In the genomic region with DNA sequence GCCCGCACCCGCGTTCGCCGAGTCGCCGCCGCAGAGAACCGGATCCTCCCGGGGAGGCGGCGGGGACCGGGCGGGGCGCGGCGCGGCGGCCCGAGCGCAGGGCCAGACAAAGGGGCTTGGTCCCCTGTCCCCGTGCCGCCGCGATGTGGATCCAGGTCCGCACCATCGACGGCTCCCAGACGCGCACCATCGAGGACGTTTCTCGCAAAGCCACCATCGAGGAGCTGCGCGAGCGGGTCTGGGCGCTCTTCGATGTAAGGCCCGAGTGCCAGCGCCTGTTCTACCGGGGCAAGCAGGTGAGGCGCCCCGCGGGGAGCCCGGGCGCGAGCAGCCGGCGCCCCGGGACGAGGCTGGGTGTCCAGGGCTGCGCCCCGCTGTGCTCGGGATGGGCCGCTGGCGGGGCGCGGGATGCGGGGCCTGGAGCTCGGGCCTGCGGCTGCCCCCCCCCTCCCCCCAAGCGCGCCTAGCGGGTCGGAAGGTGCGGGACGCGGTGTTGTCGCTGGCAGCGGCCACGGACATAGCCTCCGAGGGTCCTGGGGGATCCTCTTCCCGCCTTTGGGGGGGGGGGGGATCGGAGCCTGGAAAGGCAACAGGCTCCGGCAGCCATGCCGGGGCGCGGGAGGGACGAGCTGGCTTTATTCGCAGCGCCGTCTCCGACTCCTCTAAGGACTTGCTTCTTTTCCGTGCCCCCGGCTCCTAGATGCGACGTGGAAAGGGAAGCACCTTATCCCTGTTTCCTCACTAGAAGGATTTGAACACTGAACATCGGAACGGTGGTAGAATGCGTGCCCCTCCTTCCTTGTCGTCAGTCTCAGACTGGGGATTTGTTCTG, we compare ENCODE assay signal across 8 mouse cellular contexts. TPM values are rescaled to one million over a fixed set of nuclear protein-coding genes. Genes with fewer than 3 reads are reported as not detected.
A peak's percentile ranks its signal among the peaks of the same experiment; 100 is the strongest.
DNase-seq lines count a peak whose midpoint lies in the region; ATAC-seq and TF ChIP-seq lines count a peak whose summit lies in the region.
"Had no signal": no experiment of that assay in that cellular context is flagged by ENCODE, and none has a peak within 500 bp of the region (broad histone marks: within the 10 kb centered on the region; RNA-seq: fewer than 3 reads in every experiment).

No protein-coding gene starts in this region.

- H3K79me2 ChIP-seq in macrophage (ENCODE audit: inconsistent target): peaks cover 50% of the 10 kb centered on the region

- no peak for TF ChIP-seq CTCF in bone marrow macrophage, adult 2 months (IDR thresholded peaks at IDR 0.05; ENCODE audit: low read depth, low read length)
- TF ChIP-seq CTCF in intestine, postnatal 0 days (IDR thresholded peaks at IDR 0.05; ENCODE audit: low read depth): no peak

- peak overlapping the region; percentile 81 for H3K27ac ChIP-seq in bone marrow macrophage, adult 2 months (ENCODE audit: insufficient read depth, low read depth, low read length)
- H3K27ac ChIP-seq in forebrain, embryonic 10.5 days: peak overlapping the region; percentile 98
- peak overlapping the region; percentile 92 for H3K27ac ChIP-seq in intestine, postnatal 0 days (ENCODE audit: low read depth, low read length)
- H3K27ac ChIP-seq in macrophage: peak overlapping the region; percentile 76

- H3K36me3 ChIP-seq in forebrain, embryonic 10.5 days (replicated peaks): peaks cover 13% of the 10 kb centered on the region
- H3K36me3 ChIP-seq in intestine, postnatal 0 days (ENCODE audit: control insufficient read depth, insufficient read depth): no peaks in the 10 kb centered on the region
- H3K36me3 ChIP-seq in macrophage (ENCODE audit: inconsistent target): no peaks in the 10 kb centered on the region

- peak; percentile 51 for ATAC-seq in intestine, postnatal 0 days

- H3K4me3 ChIP-seq in bone marrow macrophage, adult 2 months (ENCODE audit: insufficient read depth, low read length): peak overlapping the region; percentile 100
- H3K4me3 ChIP-seq in forebrain, embryonic 10.5 days: peak overlapping the region; percentile 80
- peak overlapping the region; percentile 96 for H3K4me3 ChIP-seq in intestine, postnatal 0 days (ENCODE audit: low read depth, low read length)
- peak overlapping the region; percentile 77 for H3K4me3 ChIP-seq in macrophage (ENCODE audit: inconsistent target)

- TF ChIP-seq POLR2A in bone marrow macrophage, adult 2 months (IDR thresholded peaks at IDR 0.05; ENCODE audit: borderline replicate concordance, low read depth, low read length): no peak

- H3K27me3 ChIP-seq in forebrain, embryonic 10.5 days (ENCODE audit: poor library complexity, severe bottlenecking): no peaks in the 10 kb centered on the region
- no peaks in the 10 kb centered on the region for H3K27me3 ChIP-seq in intestine, postnatal 0 days (replicated peaks; ENCODE audit: control insufficient read depth, insufficient read depth, low read length)

- H3K4me2 ChIP-seq in intestine, postnatal 0 days (replicated peaks; ENCODE audit: low read depth): peak overlapping the region; percentile 80

- H3K9me3 ChIP-seq in forebrain, embryonic 10.5 days: no peaks in the 10 kb centered on the region
- H3K9me3 ChIP-seq in intestine, postnatal 0 days (ENCODE audit: control insufficient read depth): no peaks in the 10 kb centered on the region

- peak; percentile 18 for DNase-seq in urinary bladder, postnatal 14 days (ENCODE audit: low spot score)
- DNase-seq in urinary bladder, postnatal 36 days (ENCODE audit: low spot score in 2 of 2): no peak
- DNase-seq in forebrain, embryonic 10.5 days (ENCODE audit: extremely low spot score, low spot score): peak; percentile 53
- DNase-seq in spleen, postnatal 4 days (ENCODE audit: low spot score in 2 of 2): peak; percentile 19 to 69

- peak overlapping the region; percentile 97 for H3K9ac ChIP-seq in intestine, postnatal 0 days (ENCODE audit: low read depth, low read length)

- WGBS in forebrain, embryonic 10.5 days: under 1% methylated on average over 92 of the region's 92 CpGs
- under 1% methylated on average over 72 of the region's 92 CpGs for WGBS in intestine, postnatal 0 days
- under 1% methylated on average over 88 of the region's 92 CpGs for WGBS in macrophage (ENCODE audit: missing documents)

- H3K4me1 ChIP-seq in bone marrow macrophage, adult 2 months (ENCODE audit: control insufficient read depth, insufficient read depth, low read length): peaks cover 20% of the 10 kb centered on the region
- peaks cover 61% of the 10 kb centered on the region for H3K4me1 ChIP-seq in forebrain, embryonic 10.5 days
- H3K4me1 ChIP-seq in intestine, postnatal 0 days (replicated peaks; ENCODE audit: control insufficient read depth, insufficient read depth, low read length): peaks cover 13% of the 10 kb centered on the region; the same call in 1 of the 2 replicates

RNA-seq across cellular contexts. Expression of gene Uhrf2, which starts 0.5 kb away (rescaled TPM):
- 95.4 and 103 TPM in 2 replicates for polyA plus RNA-seq in bone marrow macrophage, adult 2 months (2012; ENCODE audit: insufficient read depth, insufficient read length, missing spikeins)
- 78.9 and 80.7 TPM in 2 replicates for polyA plus RNA-seq in forebrain, embryonic 10.5 days (2016; fragmentation: Nextera tagmentation; extraction: Ambion mirVana)
- 18.3 and 20.8 TPM in 2 replicates for polyA plus RNA-seq in intestine, postnatal 0 days (2015; fragmentation: Nextera tagmentation; extraction: Ambion mirVana)
- total RNA-seq in macrophage (2018; cell fraction: chromatin; rRNA removed): 100 to 1,000 TPM; 125 to 431 (median 187) TPM
- 10 to 100 TPM; 32.8 to 61.8 (median 45.4) TPM for total RNA-seq in macrophage (2018; cell fraction: cytosol; rRNA removed)
- 100 to 1,000 TPM in 19 of 26 experiments, 10 to 100 TPM in 7; 70.5 to 252 (median 136) TPM for total RNA-seq in macrophage (2018; cell fraction: nucleus; rRNA removed)
- 43.7 to 57.4 TPM (median 51.4 TPM) in 3 replicates for polyA plus RNA-seq in macrophage (2018)

RNA-seq across cellular contexts. Expression of gene Trpd52l3, which starts 27.3 kb away (rescaled TPM):
- not detected in 2 replicates for polyA plus RNA-seq in bone marrow macrophage, adult 2 months (2012; ENCODE audit: insufficient read depth, insufficient read length, missing spikeins)
- not detected in 2 replicates for polyA plus RNA-seq in forebrain, embryonic 10.5 days (2016; fragmentation: Nextera tagmentation; extraction: Ambion mirVana)
- polyA plus RNA-seq in intestine, postnatal 0 days (2015; fragmentation: Nextera tagmentation; extraction: Ambion mirVana): not detected in 2 replicates
- total RNA-seq in macrophage (2018; cell fraction: chromatin; rRNA removed): not detected
- not detected for total RNA-seq in macrophage (2018; cell fraction: cytosol; rRNA removed)
- not detected for total RNA-seq in macrophage (2018; cell fraction: nucleus; rRNA removed)
- polyA plus RNA-seq in macrophage (2018): not detected in 3 replicates
- total RNA-seq: hematopoietic stem cell, adult 5-6 weeks had no signal

Comparison
In these comparisons a context has a peak if more than half of its experiments do, and no peak if none do; other contexts are left out.
1. DNase-seq: peak in urinary bladder, postnatal 14 days (single experiment), forebrain, embryonic 10.5 days (single experiment) and spleen, postnatal 4 days (2 of 2); none in urinary bladder, postnatal 36 days (0 of 2).
2. Peak in every context shown above with its lines, with median percentiles within 50 percentile points of each other: H3K27ac ChIP-seq and H3K4me3 ChIP-seq.